Mouse (Mus musculus) cerebellum, postnatal 4 days (tissue): ENCODE data around the gene Gmfb.
"Not testable (repeated sequence)": the region's sequence is repeated elsewhere in the genome, so short reads cannot be mapped to it uniquely, and the experiment has no call there.

Experiments used
- DNase-seq, 2 experiments: peaks; one replicate each; pipeline ENCODE4 v3.0.0; 2022; ENCODE audit warnings: low spot score in 2 of 2, mixed read lengths in 1 of 2

Gene Gmfb

DNA sequence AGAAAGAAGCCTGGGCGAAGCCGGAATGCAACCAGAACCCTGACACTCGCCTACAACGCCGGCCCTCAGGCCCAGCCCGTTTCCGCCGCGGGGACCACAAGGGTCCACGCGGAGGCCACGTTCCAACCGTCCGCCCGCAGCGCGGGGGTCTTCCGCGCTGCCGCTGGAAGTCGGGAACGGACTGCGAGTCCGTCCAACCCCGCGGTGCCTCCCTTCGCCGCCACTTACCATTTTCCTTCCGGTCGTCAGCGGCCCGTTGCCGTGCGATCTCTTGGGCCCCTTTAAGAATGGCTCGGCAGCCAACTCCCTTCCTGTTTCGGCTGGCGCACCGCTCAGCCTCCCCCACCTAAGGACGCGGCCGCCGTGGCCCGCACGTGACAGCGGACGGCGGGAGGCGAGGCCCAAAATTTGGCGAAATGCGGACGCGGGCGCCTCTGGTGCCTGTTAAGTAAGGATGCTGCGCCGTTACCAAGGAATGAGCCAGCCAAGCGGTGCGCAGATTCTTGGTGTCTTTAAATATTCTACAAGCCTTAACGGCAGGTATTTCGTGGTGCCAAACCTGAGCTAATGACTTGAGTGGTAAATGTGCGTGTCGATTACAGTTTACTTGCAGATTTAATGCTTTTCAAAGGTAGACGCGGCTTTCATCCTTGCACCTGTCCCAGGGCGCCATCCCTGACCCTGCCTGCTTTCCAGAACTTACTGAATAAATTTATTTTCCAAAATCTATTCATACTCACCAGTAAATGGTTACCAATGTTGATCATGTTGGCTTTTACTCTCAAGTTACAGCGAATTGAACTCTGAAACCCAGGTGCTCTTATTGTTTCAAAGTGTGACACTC, at the start of gene Gmfb:
TSS of gene Gmfb (minus strand) at position 370 of the 844 bp plus-strand sequence.
- peak; percentile 95 to 96 for DNase-seq

DNA sequence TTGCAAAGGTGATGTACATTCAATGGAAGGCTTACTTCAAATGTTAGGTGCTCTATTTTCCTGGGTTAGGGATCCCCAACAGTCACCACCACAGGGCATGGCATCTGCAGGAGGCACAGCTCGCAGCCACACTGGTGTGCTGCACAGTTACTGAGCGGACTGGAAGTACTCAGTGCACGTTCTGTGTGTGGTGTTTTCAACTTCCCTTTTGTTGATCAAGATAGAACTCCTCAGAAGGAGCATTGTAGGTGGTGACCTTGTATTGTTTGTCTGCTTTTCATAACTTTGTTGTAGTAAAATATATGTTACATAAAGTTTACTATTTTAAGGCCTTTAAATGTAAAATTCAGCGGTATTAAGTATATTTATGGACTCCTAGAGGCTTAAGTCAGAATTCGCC, 40.9 kb upstream of the Gmfb start:
- no peak for DNase-seq

DNA sequence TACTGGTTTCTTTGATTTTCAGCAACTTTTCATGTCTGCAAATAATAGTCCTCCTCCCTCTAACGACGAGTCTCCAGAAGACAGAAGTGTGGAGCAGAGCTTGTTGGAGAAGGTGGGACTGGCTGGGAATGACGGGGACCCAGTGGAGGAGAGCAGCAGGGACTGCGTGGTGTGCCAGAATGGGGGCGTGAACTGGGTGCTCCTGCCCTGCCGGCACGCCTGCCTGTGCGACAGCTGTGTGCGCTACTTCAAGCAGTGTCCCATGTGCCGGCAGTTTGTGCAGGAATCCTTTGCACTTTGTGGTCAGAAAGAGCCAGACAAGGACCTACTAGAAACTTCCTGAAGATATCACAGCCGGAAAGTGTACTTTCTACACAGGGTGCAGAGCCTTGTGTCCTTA, 31.6 kb upstream of the Gmfb start:
- no peak for DNase-seq

DNA sequence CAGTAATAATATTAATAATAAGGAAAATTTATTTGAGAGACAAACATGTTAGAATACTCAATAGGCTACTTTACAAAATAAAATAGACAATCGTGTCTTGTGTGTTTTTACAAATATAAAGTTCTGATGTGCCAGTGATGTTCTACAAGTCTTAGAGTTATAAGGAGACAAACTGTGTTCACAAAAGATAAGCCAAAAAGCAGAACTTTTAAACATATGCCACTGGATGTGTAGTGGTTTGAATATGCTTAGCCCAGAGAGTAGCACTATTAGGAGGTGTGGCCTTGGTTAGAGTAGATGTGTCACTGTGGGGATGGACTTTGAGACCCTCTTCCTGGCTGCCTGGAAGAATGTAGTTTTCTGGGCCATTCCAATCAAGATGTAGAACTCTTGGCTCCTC, 27.7 kb upstream of the Gmfb start:
- no peak for DNase-seq

DNA sequence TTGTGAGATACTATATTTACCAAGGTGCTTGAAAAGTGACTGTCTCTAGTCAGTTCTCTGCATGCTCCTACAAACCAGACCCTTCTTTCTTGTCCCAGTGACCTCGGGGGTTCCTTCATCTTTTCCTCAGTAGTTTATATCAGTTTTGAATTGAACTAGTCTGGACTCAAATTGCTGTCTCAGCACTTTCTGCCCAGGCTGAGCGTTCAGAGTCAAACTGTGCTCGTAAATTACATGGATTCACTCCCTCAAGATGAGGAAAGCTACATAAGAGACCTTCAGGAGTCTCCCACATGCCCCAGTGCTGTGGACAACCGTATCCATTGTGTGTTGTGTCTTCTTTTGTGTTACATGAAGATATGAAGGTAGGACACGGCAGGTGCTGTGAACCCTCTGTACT, 26.7 kb upstream of the Gmfb start:
- no peak for DNase-seq

DNA sequence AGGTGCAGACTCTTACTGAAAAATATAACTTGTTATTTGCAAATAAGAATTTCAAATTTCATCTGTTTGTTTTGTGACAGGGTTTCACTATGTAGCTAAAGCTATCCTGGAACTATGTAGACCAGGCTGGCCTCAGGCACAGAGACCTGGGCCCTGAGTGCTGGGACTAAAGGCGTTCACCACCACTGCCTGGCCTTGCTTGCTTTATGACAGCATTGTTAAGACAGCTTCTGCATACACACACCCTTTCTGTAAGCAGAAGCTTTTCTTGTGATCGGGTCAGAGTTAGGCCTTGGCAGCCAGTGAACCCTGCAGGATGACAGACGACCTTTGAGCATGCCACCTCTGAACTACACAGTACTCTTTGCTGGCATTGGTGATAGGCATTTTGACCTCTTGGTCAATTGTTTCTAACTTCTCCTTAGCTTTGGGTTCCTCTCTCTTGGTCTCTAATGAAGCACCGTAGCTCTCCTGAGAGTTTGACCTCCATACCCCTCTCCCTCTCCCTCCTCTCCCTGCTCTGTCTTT, 26.1 kb upstream of the Gmfb start:
- DNase-seq = no peak

DNA sequence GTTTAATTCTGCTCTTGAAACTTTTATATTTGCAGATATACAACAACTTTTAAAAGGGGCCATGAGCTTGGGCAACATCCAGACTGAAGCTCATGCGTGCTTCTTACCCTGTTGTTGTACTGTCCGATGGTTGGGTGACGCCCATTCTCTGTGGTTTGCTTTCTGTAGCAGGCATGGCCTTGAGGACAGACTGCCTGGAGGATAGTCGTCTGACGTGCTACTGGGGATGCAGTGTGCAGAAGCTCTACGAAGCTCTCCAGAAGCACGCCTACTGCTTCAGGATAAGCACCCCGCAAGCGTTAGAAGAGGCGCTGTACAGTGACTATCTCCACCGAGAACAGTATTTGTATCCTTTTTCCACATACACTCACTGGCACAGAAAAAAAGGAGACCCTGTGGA, 23.7 kb upstream of the Gmfb start:
- DNase-seq = no peak

DNA sequence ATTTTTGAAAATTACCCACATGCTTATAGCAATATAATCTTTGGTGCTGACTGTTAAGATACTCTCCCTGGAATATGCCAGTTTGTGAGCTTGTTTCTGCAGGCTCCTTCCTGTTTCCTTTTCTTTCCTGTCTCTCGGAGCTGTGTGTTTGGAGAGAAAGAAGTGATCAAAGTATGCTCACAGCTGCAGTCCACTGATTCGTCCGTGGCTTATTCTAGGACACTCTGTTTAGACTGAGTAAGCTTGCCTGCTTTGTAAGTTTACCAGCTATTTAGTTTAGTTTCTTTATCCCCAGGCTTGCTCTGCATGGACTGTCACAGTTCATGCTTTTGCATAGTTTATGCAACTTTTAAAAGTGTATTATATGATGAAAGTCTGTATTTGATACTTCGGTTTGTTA, 17.3 kb upstream of the Gmfb start:
- DNase-seq = no peak

DNA sequence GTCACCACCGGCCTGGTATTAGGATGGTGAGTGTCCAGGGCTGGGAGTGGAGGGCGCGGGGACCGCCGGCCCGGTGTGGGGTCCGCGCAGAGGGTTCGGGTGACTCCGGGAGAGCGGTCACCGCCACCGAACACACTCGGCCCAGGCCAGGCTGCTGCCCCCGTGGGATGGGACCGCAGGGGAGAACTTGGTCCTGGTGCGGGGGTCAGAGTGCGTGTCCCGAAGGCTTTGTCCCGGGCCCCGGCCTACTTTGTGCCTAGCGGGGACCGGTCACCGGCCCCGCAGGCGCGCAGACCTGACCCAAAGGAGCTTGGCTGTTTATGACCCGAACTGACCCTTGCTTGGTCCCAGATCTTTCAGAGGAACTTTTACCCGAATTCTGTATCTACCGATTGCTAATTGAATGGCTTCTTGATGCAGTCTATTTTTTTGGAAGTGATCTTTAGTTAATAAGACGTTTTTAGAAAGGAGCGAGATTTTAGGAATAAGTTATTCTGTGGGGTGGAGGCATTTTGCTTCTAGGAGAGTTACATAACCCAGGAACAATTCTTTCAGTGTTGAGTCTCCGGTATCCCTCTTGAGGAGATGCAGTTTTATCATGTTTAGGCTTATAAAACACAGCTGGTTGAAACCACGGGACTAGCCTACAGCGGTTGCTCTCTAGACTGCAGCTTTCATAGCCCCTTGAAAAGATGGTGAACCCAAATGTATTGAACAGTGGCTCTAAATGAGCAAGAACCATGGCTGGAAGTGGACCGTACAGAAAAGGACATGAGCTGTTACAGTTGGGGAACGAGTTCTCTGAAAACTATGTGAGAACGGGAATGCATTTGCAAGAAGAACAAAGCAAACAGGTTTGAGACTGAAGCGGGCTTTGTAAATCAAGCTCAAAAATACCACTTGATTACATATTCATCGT, 10.6 kb upstream of the Gmfb start:
- DNase-seq = no peak

DNA sequence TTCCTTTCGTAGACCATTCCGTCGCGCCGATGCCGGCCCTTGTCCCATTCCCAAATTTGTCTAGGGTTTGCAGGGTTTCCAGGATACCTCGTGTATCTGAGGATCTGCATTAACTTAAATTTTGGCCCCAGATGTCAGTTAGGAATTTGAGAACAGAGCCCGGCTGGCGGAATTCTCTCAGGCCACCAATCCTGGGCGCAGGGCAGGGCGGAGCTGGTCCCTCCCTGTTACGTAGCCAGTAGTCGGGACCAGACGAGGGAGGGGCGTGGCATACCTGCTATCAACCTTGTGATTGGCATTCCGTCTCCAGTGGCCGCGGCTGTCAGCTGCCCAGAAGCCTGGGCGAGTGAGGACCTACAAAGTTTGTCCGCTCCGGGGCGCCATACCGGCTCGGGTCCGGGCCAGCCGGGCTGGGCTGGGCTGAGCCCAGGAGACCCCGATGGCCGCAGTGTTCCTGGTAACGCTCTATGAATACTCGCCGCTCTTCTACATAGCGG, 9.8 kb upstream of the Gmfb start, which contains the start of gene Cgrrf1:
TSS of gene Cgrrf1 (plus strand) at position 289 of the 497 bp plus-strand sequence.
- DNase-seq = peak; percentile 80 to 88

DNA sequence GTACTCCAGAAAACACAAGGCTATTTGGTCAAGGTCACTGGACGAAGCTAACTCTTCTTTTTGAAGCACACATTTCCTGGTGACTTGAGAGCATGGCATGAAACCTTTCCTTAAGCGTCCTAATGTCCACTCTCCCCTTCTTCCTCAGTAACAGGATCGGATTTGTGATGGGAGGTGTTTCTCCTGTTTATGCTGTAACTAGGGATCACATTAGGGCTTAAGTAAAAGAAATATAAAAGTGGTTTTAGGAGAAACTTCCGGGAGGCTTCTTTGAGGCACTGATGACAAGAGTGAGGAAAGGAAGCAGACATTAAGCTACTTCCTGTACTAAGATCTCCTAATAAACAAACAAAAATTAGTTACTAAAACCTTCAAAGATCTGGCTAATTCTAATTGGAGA, 9.3 kb upstream of the Gmfb start:
- DNase-seq = no peak

DNA sequence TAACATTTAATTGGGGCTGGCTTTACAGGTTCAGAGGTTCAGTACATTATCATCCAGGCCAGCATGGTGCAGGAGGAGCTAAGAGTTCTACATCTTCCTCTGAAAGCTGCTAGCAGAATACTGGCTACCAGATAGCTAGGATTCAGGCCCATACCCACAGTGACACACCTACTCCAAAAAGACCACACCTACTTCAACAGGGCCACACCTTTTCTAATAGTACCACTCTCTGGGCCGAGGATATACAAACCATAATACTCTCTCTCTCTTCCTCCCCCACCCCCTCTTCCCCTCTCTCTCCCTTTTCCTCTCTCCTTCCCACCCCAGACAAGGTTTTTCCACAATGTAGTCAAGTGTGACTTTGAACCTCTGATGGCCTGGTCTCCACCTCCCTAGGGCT, 5.4 kb upstream of the Gmfb start:
- no peak for DNase-seq

DNA sequence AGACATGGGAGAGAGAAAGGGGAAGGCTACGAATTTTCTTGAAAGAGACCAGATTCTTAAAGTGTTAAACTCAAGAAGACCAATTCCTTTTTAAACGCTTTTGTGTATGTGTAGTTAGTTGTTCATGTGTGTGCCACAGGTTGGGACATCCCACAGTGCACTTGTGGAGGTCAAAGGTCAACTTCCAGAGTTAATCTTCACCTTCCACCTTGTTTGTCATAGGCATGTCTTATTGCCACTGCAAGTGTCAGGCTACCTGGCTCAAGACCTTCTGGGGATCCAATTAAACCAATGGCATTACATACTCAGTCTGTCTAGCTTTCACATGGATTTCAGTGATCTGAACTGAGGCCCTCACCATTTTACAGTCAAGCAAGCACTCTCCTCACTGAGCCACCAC, 2.0 kb upstream of the Gmfb start:
- DNase-seq = no peak

DNA sequence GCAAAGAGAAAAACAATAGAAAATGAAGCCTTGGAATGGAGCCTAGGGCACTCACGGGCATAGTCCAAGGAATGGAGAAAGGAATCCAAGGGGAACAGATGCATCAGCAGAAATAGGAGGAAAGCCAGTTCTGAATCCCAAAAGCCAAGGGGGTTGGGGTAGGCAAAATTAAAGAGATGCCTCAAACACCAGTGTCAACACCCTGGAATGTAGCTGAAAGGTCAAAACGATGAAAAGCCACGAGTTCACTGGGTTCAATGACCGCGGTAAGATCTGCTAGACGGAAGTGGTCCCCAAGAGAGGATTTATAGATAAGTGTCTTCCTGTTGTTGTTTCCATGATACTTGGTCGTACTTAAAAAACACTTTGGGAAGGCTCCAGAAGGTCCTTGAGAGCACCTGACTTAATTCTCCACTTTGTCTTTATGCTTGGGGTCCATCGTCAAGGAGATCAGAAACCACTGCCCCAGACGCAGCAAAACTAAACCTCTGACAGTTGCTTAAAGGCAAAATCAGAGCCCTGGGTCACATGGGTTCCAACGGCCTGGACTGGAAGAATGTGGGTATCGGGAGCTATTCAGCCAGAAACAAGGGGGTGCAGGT, 670 bp downstream of the Gmfb start:
- DNase-seq = no peak

DNA sequence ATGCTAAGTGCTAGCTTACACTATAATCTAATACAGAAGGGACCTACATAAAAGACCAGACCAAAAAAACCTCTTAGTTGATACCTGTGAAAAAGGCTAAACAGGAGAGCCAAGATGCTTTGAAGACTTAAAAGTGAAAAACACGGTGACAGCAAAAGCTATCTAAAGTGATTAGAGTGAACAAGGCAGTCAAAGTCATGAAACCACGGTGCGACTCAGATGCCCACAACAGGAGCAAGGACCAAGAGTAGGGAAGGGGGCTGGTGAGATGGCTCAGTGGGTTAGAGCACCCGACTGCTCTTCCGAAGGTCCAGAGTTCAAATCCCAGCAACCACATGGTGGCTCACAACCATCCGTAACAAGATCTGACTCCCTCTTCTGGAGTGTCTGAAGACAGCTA, 2.1 kb downstream of the Gmfb start:
- DNase-seq = not testable (repeated sequence)

DNA sequence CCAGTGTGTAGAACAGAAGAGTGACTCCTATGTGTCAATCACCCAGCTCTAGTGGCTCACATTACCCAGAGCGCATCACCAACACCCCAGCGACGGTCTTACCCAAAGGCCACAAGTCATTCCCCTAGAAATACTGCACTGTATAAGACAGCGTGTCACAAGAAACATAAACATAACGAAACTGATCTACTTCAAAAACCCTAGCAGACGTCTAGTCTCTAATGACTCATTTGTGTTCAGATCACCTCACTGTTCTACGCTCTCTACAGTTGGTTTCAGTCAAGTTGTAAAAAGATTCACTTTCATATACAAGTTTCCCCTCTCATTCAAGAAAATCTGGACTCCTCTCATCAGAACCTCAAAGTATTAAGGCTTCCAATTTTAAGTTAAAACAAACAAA, 3.3 kb downstream of the Gmfb start:
- DNase-seq = no peak

DNA sequence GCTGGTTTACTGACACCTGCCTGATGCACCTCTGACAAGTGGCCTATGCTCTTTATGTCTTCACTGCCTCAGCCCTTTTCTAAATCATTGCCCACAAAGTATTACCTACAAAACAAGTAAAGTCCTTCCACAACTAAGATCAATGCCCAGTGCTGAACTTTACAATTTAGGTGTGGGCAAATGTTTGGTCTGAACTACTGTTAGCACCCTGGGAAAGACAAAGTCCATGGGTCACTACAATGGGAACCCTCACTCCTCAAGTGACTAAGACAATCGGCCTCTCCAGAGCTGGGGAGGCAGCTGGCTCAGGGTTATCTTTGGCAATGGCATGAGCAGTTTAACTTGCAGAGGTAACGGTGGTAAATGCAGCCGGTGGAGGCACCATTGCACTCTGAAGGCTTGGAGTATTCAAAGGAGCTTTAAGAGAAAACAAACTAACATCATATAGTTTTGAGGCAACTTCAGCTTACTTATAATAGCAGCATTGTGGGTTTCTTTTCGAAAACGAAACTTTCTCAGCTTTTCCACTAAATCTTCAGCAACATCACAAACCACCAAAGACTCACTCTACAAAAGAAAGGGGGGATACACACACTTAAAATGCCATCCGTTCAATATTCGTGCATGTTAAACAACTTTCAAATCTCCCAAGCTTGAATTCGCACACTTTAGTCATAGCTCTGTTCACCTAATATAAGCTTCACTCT, 5.0 kb downstream of the Gmfb start:
- DNase-seq = no peak

DNA sequence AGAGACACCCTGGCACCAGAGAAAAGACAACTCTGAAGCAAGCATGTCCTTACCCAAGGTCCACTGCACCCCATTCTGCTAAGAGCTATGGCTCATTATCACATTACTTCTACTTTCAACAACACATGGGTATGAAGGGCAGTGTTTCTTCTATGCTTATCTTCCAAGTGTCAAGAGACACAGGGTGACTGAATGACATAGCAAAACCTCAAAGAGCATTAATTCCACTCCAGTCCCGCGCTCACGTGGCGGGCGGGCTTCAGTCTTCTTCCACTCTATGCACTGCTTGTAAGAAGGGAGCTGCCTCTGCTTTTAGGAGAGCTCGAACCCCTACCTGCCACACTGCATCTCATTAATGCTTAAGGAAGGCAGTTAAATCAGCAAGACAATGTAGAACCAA, 6.4 kb downstream of the Gmfb start:
- no peak for DNase-seq

DNA sequence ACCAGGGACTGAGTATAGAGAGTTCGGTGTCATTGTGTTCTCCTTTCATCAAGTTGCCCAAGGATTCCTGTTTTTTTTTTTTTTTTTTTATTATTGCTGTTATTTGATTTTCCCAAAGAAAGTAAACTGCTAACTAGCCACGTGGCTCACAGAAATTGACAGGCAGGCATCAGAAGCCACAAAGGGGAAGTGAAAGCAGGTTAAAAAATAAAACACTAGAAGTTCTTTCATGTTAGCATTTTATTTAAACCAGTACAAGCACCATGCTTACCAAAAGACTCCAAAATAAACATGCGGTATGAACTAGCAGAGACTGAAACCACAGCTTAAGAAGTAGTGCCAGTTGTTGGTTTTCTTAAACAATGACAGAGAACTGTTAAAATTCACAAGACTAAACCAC, 14.1 kb downstream of the Gmfb start:
- DNase-seq = no peak

DNA sequence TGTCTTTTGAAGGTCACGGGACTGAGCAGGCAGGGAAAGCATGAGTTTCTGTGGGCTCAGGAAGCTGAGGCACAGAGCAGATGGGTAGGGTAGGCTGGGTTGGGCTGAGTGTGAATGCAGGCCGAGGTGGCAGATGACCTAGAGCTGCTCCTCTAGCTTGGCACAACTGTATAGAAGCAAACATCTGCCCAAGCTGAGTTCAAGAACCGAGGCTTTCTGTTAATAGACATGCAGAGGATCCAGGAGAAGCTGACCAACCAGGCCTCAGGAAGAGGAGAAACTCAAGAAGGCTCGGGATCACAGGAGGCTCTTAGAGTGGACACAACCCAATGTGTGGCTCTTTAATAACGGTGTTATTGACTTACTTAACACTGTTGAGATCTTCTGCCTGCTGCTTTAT, 15.9 kb downstream of the Gmfb start:
- no peak for DNase-seq

DNA sequence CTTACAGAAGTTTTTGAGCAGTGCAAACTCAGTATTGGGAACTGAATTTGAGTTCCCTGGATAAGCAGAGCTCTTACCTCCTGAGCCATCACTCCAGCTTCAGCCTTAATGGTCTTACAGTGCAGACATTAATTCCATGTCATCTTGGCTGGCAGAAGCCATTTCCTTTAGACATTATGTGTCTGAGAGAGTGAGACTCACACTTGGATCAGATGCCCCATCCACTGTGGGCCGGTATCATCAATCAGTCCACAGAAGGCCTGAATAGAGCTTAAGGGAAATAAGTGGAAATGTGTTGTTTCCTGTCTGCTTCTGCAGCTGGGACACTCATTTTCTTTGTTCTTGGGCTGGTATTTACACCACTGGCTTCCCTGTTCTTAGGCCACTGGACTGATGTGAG, 18.3 kb downstream of the Gmfb start:
- DNase-seq = peak in 1 of 2 experiments; percentile 5
